Mouse (Mus musculus): Measurements from ENCODE around the gene Usp37. TPM values are rescaled to one million over a fixed set of nuclear protein-coding genes. Genes with fewer than 3 reads are reported as not detected.

The Usp37 gene
- polyA plus RNA-seq, 1 experiment from 2014 or later: 37.2 TPM

MicroRNAs encoded within 50 kb of the gene (microRNA counts, 519-probe panel; counts per million panel counts)
- microRNA mmu-miR-26b: 3,781 counts per million, percentile 71 among the panel's probes with 10 or more counts

Small RNA genes lying within 50 kb of the gene (microRNA-seq; reads per million reads assigned to microRNA genes)
- gene Gm25035 (not detected), gene Mir26b (26,724 reads per million, percentile 97 among the genes with 10 or more reads in this experiment)

Other genes starting within 250 kb of the Usp37 start
- gene Tmbim1, start 238.7 kb downstream of the Usp37 start, polyA plus RNA-seq (2015; fragmentation: Nextera tagmentation; extraction: Ambion mirVana): 30.6 and 31.7 TPM in 2 replicates
- 1.2 and 1.5 TPM in 2 replicates for gene Catip, start 182.2 kb downstream of the Usp37 start, polyA plus RNA-seq (2015; fragmentation: Nextera tagmentation; extraction: Ambion mirVana)
- 2.4 and 2.9 TPM in 2 replicates for gene Slc11a1, start 169.1 kb downstream of the Usp37 start, polyA plus RNA-seq (2015; fragmentation: Nextera tagmentation; extraction: Ambion mirVana)
- 87.5 and 90.9 TPM in 2 replicates for gene Ctdsp1, start 152.8 kb downstream of the Usp37 start, polyA plus RNA-seq (2015; fragmentation: Nextera tagmentation; extraction: Ambion mirVana)
- gene Vil1, start 134.9 kb downstream of the Usp37 start, polyA plus RNA-seq (2015; fragmentation: Nextera tagmentation; extraction: Ambion mirVana): 0.17 and 0.20 TPM in 2 replicates
- 69.4 and 70.5 TPM in 2 replicates for gene Cnot9, start 38.2 kb downstream of the Usp37 start, polyA plus RNA-seq (2015; fragmentation: Nextera tagmentation; extraction: Ambion mirVana)
- gene Plcd4, start 1.4 kb downstream of the Usp37 start, polyA plus RNA-seq (2015; fragmentation: Nextera tagmentation; extraction: Ambion mirVana): 0.79 and 1.5 TPM in 2 replicates
- 8.1 TPM in 2 replicates for gene Zfp142, start 44.0 kb upstream of the Usp37 start, polyA plus RNA-seq (2015; fragmentation: Nextera tagmentation; extraction: Ambion mirVana)
- 16.5 and 16.6 TPM in 2 replicates for gene Bcs1l, start 44.0 kb upstream of the Usp37 start, polyA plus RNA-seq (2015; fragmentation: Nextera tagmentation; extraction: Ambion mirVana)
- gene Rnf25, start 57.1 kb upstream of the Usp37 start, polyA plus RNA-seq (2015; fragmentation: Nextera tagmentation; extraction: Ambion mirVana): 41.6 and 45.9 TPM in 2 replicates
- gene Stk36, start 57.2 kb upstream of the Usp37 start, polyA plus RNA-seq (2015; fragmentation: Nextera tagmentation; extraction: Ambion mirVana): 9.6 and 10.9 TPM in 2 replicates
- gene Ttll4, start 117.5 kb upstream of the Usp37 start, polyA plus RNA-seq (2015; fragmentation: Nextera tagmentation; extraction: Ambion mirVana): 16.3 and 19.1 TPM in 2 replicates
- 12.7 and 14.1 TPM in 2 replicates for gene Cyp27a1, start 169.3 kb upstream of the Usp37 start, polyA plus RNA-seq (2015; fragmentation: Nextera tagmentation; extraction: Ambion mirVana)
- 1.9 and 2.1 TPM in 2 replicates for gene Prkag3, start 204.9 kb upstream of the Usp37 start, polyA plus RNA-seq (2015; fragmentation: Nextera tagmentation; extraction: Ambion mirVana)
- 39.7 and 51.8 TPM in 2 replicates for gene Wnt6, start 227.6 kb upstream of the Usp37 start, polyA plus RNA-seq (2015; fragmentation: Nextera tagmentation; extraction: Ambion mirVana)
- 3.9 and 4.5 TPM in 2 replicates for gene Wnt10a, start 247.2 kb upstream of the Usp37 start, polyA plus RNA-seq (2015; fragmentation: Nextera tagmentation; extraction: Ambion mirVana)